Mouse (Mus musculus) hematopoietic stem cell, adult 5-6 weeks (primary cell): Measurements from ENCODE around the gene Gm44503. TPM values are rescaled to one million over a fixed set of nuclear protein-coding genes. Genes with fewer than 3 reads are reported as not detected.

Experiments used
- ATAC-seq, 2 experiments: fragments of 125-278 bp in 1 of 2; replicated peaks in 1 of 2; 2 replicates each; pipeline ENCODE4 v1.8.0; 2016 to 2017; ENCODE audit warnings: inconsistent platforms in 2 of 2, mild to moderate bottlenecking in 2 of 2, moderate number of reproducible peaks in 2 of 2, low read depth in 1 of 2, moderate TSS enrichment in 1 of 2; ENCODE audit not compliant: low FRiP score in 2 of 2, poor library complexity in 2 of 2, severe bottlenecking in 2 of 2, insufficient read depth in 1 of 2, low TSS enrichment in 1 of 2
- total RNA-seq: library from RNA; stranded (forward); fragments of 172-1452, 232-1000 nt; gene quantifications from 2 replicates; pipeline ENCODE4 v1.2.3, GENCODE M21; 2017

Gene Gm44503
- total RNA-seq: not detected in 2 replicates

DNA sequence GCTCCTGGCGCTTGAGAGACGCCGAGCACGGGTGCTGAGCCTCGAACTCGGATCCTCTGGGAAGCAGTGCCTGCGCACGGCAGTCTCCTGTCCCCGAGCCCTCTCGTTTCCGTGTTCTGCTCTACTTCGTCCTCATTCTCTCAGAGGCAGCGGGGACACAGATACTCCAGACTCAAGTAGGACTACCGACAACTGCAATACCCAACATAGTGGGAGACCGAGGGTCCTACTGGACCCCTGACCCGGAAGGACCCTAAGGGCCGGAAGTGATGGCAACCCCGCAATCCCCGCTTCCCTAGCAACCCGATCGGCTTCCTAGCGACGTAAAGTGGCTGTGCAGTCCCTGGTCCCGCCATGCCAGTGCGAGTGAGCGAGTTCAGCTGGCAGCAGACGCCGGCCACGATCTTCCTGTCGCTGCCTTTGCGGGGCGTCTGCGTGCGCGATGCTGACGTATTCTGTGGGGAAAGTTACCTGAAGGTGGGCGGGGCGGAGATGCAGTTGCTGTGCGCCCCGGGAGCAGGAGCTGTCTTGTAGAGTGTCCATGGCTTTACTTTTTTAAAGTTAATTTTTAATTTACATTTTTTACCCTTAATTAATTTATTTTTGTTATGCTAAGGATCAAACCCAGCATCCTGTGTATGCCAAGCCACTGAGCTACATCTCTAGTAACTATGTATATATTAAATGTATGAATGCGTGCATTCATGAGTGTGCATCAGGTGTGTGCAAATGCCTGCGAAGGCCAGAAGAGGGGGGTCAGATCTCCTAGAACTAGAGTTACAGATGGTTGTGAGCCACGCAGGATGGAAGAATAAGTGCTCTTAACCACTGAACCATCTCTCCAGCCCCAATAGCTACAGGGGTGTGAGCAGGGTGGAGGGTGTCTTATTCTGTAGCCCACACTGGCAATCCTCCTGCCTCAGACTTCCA lies at the start of gene Gm44503, which contains the start of gene Dyx1c1:
Gm44503 (plus strand) TSS at position 332 of the 930 bp plus-strand sequence.
Dyx1c1 (plus strand) TSS at position 265 of the 930 bp plus-strand sequence.
- peak; percentile 92 to 96 for ATAC-seq

DNA sequence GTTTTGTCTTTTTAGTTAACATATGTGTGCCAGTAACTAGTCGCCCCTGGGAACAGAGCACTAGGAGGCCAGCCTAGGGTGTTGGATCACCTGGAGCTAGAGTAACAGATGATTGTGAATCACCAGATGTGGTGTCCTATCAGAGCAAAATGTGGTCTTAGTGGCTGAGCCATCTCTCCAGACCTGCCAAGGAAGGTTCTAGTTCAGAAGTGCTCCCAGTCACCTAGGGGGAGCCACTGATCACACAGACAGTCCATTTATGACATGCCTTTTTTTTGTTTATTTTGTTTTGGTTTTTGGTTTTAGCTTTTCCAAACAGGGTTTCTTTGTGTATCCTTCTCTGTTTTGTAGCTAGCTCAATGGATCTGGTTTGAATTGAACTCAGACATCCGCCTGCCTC lies 47.3 kb upstream of the Gm44503 start:
- no peak for ATAC-seq

GRCm38 (mm10) chr9:72913551-72913950 lies 45.1 kb upstream of the Gm44503 start:
- ATAC-seq: no peak

GRCm38 (mm10) chr9:72915728-72916127 lies 42.9 kb upstream of the Gm44503 start:
- ATAC-seq: peak in 1 of 2 experiments; percentile 58; a peak in 2 of 4 replicates

DNA sequence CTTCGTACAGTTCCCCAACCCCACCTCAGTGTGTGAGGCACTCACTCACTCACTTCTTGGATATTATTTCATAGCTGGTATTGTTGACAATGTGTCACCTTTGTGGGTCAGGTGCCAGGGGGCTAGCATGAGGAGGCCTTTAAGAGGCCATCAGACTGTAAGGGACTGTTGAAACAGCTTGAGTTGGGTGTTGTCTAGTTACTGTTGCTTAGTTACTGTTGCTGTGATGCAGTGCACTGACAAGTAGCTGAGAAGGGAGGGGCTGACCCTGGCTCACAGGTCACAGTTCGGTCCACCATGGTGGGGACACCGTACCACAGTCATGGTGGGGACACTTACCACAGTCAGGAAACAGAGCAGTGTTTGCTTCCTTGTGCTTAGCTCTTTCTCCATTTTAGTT lies 35.6 kb upstream of the Gm44503 start:
- ATAC-seq: no peak

GRCm38 (mm10) chr9:72925021-72925934 lies 33.4 kb upstream of the Gm44503 start, which contains the start of gene Pygo1:
Gene Pygo1, plus strand, starts transcription at chr9:72925645.
- peak in 1 of 2 experiments; percentile 21; a peak in 1 of 4 replicates for ATAC-seq

DNA sequence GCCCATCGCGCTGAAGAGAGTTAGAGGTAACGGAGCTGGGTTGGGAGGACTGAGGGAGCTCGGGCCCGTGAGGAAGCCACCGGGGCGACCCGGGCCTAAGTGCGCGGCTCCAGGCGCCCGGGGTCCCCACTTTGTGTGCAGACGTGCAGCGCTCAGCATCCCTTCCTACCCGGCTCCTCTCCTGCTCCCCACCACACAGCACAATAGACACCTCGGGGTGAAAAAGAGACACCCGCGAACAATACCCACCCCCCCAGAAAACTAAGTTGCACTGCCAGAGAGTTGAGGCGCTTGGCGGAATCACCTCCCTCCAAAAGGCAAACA lies 32.8 kb upstream of the Gm44503 start:
- ATAC-seq: no peak

DNA sequence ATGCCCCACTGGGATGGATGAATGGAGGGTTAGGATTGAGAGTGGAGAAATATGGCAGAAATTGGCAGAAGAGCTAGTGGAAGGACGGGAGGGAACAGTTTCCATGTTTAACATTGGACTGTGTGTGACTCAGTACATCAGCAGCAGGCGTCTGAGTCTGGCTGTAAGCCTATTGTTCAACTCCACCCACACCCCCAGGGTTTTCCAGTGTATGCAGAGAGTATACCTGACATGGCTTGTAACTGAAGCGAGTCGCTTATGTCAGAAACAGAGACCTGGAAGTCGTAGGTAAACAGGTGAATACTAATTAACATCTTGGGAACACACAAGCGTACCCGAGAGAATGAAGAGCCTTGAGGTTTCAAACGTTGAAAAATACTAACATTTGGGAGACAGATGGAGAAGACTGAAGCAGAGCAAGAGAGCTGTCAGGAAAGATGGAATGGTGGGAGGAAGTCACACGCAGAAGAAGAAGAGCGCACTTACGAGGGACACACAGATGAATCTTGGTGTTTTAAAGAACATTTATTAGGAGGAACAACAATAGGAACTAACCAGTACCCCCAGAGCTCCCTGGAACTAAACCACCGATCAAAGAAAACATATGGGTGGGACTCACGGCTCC lies 27.4 kb upstream of the Gm44503 start:
- ATAC-seq: no peak

DNA sequence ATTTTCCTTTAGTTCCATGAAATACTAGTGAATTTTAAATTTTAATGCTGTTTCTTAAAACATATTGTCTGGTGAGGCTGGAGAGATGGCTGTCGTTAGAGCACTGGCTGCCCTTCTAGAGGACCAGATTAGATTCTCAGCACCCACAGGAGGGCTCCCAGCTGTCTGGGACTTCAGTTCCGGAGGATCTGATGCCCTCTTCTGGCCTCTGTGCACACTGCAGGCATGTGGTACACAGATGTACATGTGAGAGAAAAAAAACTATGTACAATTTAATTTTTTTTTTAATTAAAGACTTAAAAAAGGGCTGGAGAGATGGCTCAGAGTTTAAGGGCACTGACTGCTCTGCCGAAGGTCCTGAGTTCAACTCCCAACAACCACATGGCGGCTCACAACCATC lies 23.3 kb upstream of the Gm44503 start:
- no peak for ATAC-seq

- ATAC-seq: no peak
Measured at GRCm38 (mm10) chr9:72936301-72936700, 22.4 kb upstream of the Gm44503 start.

DNA sequence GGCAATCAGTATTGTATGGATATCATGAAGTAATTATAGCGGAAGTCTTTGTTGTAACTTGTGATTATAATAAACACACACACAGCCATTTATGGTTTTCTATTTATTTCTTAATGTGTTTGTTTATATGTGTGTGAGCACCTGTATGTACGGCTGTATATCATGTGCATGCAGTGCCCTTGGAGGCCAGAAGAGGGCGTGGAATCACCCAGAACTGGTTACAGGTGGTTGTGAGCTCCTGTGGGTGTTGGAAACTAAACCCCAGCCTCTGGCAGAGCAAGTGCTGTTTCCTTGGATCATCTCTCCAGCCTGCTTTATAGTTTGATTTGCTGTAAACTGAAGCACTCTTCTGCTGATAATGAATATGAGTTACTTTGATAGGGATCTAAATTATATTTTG lies 15.2 kb upstream of the Gm44503 start:
- no peak for ATAC-seq

DNA sequence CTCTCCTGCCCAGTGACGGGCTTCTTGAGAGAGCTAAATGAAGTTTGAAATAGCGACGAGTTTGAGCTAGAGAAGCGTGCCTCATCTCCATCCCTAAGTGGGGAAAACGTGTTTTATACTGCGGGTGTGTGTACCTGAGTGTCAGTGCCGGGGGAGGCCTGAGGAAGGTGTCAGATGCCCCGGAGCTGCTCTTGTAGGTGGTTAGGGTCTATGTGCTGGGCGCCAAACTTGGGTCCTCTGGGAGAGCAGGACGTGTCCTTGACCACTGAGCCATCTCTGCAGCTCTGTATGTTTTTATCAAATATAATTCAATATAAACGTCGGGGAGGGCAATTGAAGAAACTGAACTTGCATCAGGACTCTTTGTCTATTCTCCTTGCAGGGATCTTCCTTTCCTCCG lies 14.4 kb upstream of the Gm44503 start:
- ATAC-seq: no peak

- ATAC-seq: no peak
Measured at GRCm38 (mm10) chr9:72947010-72947409, 11.6 kb upstream of the Gm44503 start.

- no peak for ATAC-seq
Measured at GRCm38 (mm10) chr9:72949572-72949971, 9.1 kb upstream of the Gm44503 start.

- ATAC-seq: no peak
Measured at GRCm38 (mm10) chr9:72954746-72955145, 3.9 kb upstream of the Gm44503 start.

- ATAC-seq: peak; percentile 41 to 56; a peak in 2 of 4 replicates
Measured at GRCm38 (mm10) chr9:72955546-72955945, 3.1 kb upstream of the Gm44503 start.

DNA sequence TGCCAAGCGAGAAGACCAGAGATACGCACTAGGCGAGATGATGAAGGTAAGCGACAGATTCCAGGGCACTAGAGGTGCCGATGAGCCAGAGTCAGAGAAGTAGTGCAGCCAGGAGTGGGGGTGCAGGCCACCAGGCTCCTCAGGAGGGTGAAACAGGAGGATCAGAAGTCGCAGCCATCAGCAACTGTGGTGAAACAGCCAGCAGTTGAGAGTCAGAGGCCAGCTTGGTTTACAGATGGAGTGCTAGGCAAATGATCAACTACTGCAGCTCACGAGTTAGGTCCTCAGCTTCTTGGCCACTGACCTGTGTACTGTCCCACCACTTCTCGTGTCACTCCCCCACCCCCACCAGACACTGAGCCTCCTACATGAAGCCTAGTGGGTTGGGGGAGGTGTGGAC lies 2.7 kb downstream of the Gm44503 start:
- no peak for ATAC-seq
